Mouse (Mus musculus) olfactory bulb, adult 2 months (tissue): ENCODE results near the gene Strada. TPM values are rescaled to one million over a fixed set of nuclear protein-coding genes. Genes with fewer than 3 reads are reported as not detected.
"Not testable (repeated sequence)": the region's sequence is repeated elsewhere in the genome, so short reads cannot be mapped to it uniquely, and the experiment has no call there.

Source experiments
- H3K27ac ChIP-seq: fragments of 200-500 bp; 2 replicates; pipeline ENCODE4 v1.5.1; 2012; ENCODE audit warnings: low read depth, low read length; ENCODE audit not compliant: insufficient read depth
- H3K4me1 ChIP-seq: fragments of 200-500 bp; 2 replicates; pipeline ENCODE4 v1.6.1; 2012; ENCODE audit warnings: low read length; ENCODE audit not compliant: control insufficient read depth, insufficient read depth
- H3K4me3 ChIP-seq: fragments of 200-500 bp; 2 replicates; pipeline ENCODE4 v1.5.1; 2012; ENCODE audit warnings: mild to moderate bottlenecking, low read depth, low read length, moderate library complexity; ENCODE audit not compliant: insufficient read depth
- CTCF ChIP-seq: fragments of 200-500 bp; IDR thresholded peaks from 2 replicates; pipeline ENCODE4 v1.5.1; 2012; ENCODE audit warnings: low read depth, mild to moderate bottlenecking, low read length, moderate library complexity; ENCODE audit not compliant: insufficient read depth
- POLR2A ChIP-seq: fragments of 200-500 bp; IDR thresholded peaks from 2 replicates; pipeline ENCODE4 v1.6.1; 2012; ENCODE audit warnings: mild to moderate bottlenecking, low read depth, low read length, moderate library complexity; ENCODE audit not compliant: insufficient read depth
- WGBS: fragments of 180-500 bp; shearing (Covaris S2); methylation state at CpG from one replicate; pipeline ENCODE4 v1.1.7; 2018; 5-methylcytosine and 5-hydroxymethylcytosine counted together
- polyA plus RNA-seq: library from polyadenylated mRNA; stranded (reverse); fragments of >200 nt; gene quantifications from 2 replicates; pipeline ENCODE4 v1.2.4, GENCODE M21; 2012; ENCODE audit warnings: low replicate concordance; ENCODE audit not compliant: missing spikeins, insufficient read depth, insufficient read length

The Strada gene
- polyA plus RNA-seq, 1 experiment: 209 TPM

DNA sequence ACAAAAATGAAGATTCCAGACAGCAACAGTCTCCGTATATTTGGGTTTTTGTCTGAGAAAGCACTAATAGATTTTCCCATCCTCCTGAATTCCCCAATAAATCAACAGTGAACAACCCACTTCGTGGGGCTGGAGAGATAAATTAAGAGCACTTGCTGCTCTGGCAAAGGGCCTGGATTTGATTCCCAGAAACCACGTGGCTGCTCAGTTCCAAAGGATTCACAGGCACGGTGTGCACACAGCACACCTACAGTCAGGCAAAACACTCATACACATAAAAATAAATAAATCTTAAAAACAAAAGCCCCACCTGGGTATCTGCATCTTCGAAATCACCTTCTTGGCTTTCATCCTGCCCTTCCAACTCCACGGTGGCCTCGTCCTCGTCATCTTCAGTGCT, 10.8 kb upstream of the Strada start:
- Histone ChIP-seq H3K4me3 (no peak overlapping the region), H3K4me1 (peaks cover 6% of the 10 kb centered on the region), H3K27ac (no peak overlapping the region)
- TF ChIP-seq CTCF (no peak), POLR2A (no peak)
- WGBS: 73% methylated on average over 8 of the region's 8 CpGs

DNA sequence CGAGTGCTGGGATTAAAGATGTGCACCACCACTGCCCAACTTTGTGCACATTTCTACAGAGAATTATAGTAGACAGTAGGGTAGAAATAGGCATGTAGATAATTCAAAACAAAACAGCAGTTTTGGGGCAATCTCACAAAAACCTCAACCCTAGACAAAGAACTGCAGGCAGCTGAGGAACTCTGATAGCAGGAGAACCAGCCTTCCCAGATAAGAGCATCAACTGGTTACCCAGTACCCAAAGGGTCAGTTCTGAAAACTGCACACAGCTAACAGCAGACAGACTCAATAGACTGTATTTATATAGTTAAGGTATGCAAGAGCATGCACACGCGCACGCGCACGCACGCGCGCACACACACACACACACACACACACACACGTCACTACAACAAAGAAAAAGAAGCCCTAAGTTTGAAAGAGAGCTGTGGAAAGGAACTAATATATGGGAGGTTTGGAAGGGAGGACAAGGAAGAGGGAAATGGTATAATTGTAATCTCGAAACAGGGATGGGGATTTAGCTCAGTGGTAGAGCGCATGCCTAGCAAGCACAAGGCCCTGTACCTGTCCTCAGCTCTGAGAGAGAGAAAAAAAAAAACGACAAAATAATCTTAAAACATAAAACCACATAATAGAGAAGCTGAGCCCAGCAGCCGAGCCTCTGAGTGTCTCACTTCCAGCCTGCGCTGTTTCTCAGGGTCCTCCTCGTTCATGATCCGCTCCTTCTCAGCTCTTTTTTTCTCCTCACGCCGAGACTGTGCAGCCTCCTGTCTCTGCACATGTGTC, 438 bp downstream of the Strada start:
- WGBS: 91% methylated on average over 19 of the region's 19 CpGs
- no peak for TF ChIP-seq POLR2A
- TF ChIP-seq CTCF: no peak

DNA sequence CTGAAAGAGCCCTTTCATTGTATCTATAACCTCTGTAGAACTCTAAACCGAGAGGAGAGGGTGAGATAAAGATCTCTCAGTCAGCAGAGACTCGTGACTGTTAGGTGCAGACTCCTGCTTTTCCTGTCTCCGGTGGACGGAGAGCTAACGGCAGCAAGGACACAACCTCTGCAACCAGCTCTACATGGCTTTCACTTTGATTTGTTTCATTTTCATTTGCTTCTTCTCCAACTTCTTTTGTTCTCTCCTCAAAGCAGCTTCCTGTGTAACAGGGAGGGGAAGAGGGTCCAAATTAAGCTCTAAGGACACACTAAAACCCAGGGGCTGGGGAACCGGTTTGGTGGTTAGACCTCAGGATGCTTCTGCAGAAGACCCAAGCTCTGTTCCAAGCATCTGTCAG, 1.2 kb downstream of the Strada start:
- TF ChIP-seq CTCF (no peak), POLR2A (no peak)
- WGBS: 74% methylated on average over 6 of the region's 6 CpGs
- no peaks in the 10 kb centered on the region for H3K4me1 ChIP-seq
- H3K27ac ChIP-seq: no peak overlapping the region
- H3K4me3 ChIP-seq: no peak overlapping the region

More for the DNA sequence above, 438 bp downstream of the Strada start:
- H3K27ac ChIP-seq: no peak overlapping the region
- no peaks in the 10 kb centered on the region for H3K4me1 ChIP-seq
- H3K4me3 ChIP-seq: no peak overlapping the region

DNA sequence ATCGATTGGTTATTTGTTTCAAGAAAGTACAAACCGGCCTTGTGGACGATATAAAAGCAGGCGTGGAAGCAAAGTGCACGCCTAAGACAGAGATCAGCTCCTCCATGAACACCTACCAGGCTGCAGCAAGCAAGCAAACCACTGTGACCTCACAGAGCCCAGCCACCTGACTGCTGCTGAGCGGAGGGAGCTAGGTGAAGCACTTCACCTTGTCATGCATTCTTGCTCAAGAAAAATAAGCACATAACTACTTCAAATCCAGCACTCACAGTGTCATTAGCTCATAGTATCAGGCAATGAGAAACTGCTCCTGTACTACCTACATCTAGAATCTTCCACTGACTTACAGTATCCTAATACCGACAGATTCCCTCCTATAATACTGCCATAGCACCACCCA, 2.0 kb downstream of the Strada start:
- not testable (repeated sequence) for H3K4me1 ChIP-seq, H3K4me3 ChIP-seq, H3K27ac ChIP-seq
- WGBS: 88% methylated on average over 7 of the region's 7 CpGs

DNA sequence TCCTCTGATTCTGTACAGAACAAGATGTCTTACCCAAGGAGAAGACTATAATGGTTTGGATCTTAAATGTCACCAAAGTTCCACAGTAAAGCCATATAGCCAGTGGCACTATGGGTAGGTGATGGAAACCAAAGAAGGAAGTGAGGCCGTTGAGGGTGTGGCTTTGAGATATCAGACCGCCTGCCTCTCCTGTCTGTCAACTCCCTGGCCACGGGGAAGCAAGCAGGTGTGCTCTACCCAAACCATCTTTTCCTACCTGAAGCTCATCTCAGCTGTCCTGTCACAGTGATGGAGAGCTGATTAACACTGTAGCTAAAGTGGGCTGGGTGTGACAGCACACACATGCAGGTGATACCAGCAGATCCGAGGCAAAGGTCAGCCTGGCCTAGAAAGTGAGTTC, 3.7 kb downstream of the Strada start:
- no peaks in the 10 kb centered on the region for H3K4me1 ChIP-seq
- H3K4me3 ChIP-seq: no peak overlapping the region
- no peak overlapping the region for H3K27ac ChIP-seq
- TF ChIP-seq CTCF: no peak
- 88% methylated on average over 4 of the region's 4 CpGs for WGBS

DNA sequence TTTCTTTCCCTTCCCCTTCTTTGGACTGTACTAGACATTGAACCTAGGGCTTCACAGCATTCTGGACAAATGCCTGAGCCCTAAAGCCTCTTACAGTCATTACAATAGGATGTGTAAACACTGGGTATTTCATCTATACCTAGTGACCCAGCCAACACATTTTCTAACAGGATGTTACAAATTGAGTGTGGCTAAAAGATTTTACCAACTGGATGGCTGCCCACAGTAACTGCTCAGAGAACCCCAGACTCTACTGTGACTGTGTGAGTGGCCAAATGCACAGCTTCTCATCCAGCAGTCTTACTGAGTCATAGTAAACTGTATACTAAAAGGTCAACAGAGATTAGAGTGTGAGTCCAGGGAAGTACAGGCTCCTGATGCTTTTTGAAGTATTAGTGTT, 6.6 kb downstream of the Strada start:
- Histone ChIP-seq H3K27ac (no peak overlapping the region), H3K4me1 (no peaks in the 10 kb centered on the region; the same call in 1 of the 2 replicates), H3K4me3 (no peak overlapping the region)
- TF ChIP-seq CTCF (no peak), POLR2A (no peak)

DNA sequence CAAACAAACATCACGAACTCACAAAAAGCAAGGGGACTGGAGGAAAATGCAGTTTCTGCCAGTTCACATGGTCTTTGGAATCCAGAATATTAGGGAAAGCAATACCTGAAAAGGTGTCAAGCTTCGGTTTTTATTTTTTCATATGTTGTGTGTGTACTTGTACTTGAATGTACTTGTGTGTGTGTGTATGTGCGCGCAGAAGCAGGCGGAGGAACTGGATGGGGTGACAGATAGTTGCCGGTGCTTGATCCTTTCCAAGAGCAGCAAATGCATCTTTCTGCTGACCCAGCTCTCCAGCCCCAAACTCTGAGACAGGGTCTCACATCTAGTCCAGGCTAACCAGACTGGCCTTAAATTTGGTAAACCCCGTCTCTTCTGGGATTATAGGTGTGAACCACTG, 7.1 kb downstream of the Strada start:
- Histone ChIP-seq H3K27ac (no peak overlapping the region), H3K4me3 (no peak overlapping the region), H3K4me1 (no peaks in the 10 kb centered on the region; the same call in 1 of the 2 replicates)
- TF ChIP-seq CTCF (no peak), POLR2A (no peak)
- 89% methylated on average over 7 of the region's 7 CpGs for WGBS

DNA sequence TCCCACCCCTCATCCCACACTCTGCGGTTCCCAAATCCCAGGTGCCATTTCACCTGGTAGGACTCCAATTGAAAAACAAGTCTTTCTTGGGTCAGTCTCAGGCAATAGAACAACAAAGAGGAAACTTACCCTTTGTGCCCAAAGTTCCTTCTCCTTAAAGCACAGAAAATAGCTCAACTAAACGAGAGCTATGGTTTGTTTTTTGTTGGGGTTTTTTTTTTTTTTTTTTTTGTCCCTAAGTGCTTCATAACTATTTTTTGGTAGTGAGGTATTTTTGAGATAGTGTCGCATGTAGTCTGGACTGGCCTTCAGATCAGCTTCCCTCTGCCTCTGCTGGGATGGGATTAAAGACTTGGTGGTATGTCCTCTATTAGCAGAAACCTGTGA, 7.8 kb downstream of the Strada start:
- Histone ChIP-seq H3K4me3 (peak overlapping the region; percentile 42), H3K27ac (peak overlapping the region; percentile 54), H3K4me1 (no peaks in the 10 kb centered on the region; the same call in 1 of the 2 replicates)
- 20% methylated on average over 3 of the region's 3 CpGs for WGBS
- TF ChIP-seq CTCF (no peak), POLR2A (no peak)

DNA sequence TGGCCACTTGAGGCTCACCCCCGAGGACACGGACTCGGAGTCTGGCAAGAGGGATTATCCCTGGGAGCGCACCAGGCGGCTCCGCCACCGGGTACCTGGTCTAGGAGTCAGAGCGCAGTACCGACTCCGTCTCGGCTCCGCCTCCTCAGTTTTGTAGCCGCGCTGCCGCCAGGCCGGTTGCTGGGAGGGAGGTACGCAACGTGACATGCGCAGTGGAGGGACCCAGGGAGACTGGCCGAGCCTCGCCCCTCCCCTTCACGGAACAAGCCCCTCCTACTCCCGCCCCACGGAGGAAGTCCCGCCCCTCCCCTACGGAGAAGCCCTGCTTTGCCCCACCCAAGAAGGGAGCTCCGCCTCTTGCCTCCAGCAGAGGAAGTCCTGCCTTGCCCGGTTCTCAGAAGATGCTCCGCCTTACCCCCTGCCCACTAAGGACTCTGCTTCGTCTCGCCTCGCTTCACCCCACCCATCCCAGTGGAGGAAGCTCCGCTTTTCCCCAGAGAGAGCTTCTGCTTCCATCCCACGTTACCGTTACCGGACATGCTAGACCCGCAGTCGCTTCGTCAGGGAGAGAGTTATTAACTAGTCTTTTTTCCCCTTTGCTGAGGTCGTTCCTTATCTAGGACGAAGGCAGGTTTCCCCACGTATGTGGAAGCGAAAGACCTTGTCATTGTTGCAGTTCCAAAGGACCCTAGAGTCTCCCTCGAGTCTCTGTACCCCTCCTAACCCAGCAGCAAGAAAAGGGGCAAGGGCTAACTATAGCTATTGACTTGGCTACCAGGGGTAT, 8.4 kb downstream of the Strada start:
- H3K4me1 ChIP-seq: no peaks in the 10 kb centered on the region; the same call in 1 of the 2 replicates
- under 1% methylated on average over 44 of the region's 44 CpGs for WGBS
- peak overlapping the region; percentile 67 for H3K4me3 ChIP-seq
- H3K27ac ChIP-seq: peak overlapping the region; percentile 59
- peak; percentile 46; the same call in 1 of the 2 replicates for TF ChIP-seq POLR2A
- peak; percentile 8; the same call in 1 of the 2 replicates for TF ChIP-seq CTCF
